Mouse (Mus musculus) left cerebral cortex, postnatal 14 days (tissue): ENCODE data around the gene Eddm3b. TPM values are rescaled to one million over a fixed set of nuclear protein-coding genes. Genes with fewer than 3 reads are reported as not detected.
"Not testable (repeated sequence)": the region's sequence is repeated elsewhere in the genome, so short reads cannot be mapped to it uniquely, and the experiment has no call there.

Source experiments
- DNase-seq, 2 experiments: peaks; one replicate each; pipeline ENCODE4 v3.0.0; 2021 to 2022; ENCODE audit warnings: low spot score in 2 of 2, mixed read lengths in 1 of 2
- intact Hi-C: fragments of 180-260 bp; cut with DNase I; formaldehyde crosslinking; loops from one replicate; pipeline ENCODE4 v1.15.1; 2025
- total RNA-seq, 2 experiments: library from RNA; stranded (reverse); gene quantifications; 2 replicates each; pipeline ENCODE4 v1.2.3; 2021

Gene Eddm3b
- total RNA-seq, 2 experiments from 2014 or later: not detected

- intact Hi-C loops: no loop called here
- no peak for DNase-seq
These were observed 18.1 kb downstream of the Eddm3b start for GRCm38 (mm10) chr14:51132372-51132771.

GRCm38 (mm10) chr14:51140342-51140741 lies 26.1 kb downstream of the Eddm3b start:
- intact Hi-C loops: no loop called here
- no peak for DNase-seq

GRCm38 (mm10) chr14:51142119-51142518 lies 27.9 kb downstream of the Eddm3b start:
- intact Hi-C loops: no loop called here
- no peak for DNase-seq

- intact Hi-C loops: no loop called here
These were observed 28.3 kb downstream of the Eddm3b start for GRCm38 (mm10) chr14:51142568-51142967.

GRCm38 (mm10) chr14:51143287-51143686 lies 29.1 kb downstream of the Eddm3b start:
- intact Hi-C loops: no loop called here
- DNase-seq: peak in 1 of 2 experiments; percentile 55

More at GRCm38 (mm10) chr14:51142568-51142967, 28.3 kb downstream of the Eddm3b start:
- no peak for DNase-seq

GRCm38 (mm10) chr14:51143937-51144336 lies 29.7 kb downstream of the Eddm3b start:
- no peak for DNase-seq
- intact Hi-C loops: no loop called here

- intact Hi-C loops: no loop called here
- DNase-seq: no peak
These were observed 30.2 kb downstream of the Eddm3b start for GRCm38 (mm10) chr14:51144451-51144850.

- intact Hi-C loops: no loop called here
- DNase-seq: no peak
These were observed 31.3 kb downstream of the Eddm3b start for GRCm38 (mm10) chr14:51145521-51145920.

- no peak for DNase-seq
- intact Hi-C loops: no loop called here
These were observed 32.5 kb downstream of the Eddm3b start, which contains the start of gene Rnase1 for GRCm38 (mm10) chr14:51146685-51147084. Gene Rnase1, minus strand, starts transcription at chr14:51146785.

- no peak for DNase-seq
- intact Hi-C loops: no loop called here
These were observed 33.8 kb downstream of the Eddm3b start for GRCm38 (mm10) chr14:51148006-51148405.

GRCm38 (mm10) chr14:51149164-51149563 lies 34.9 kb downstream of the Eddm3b start:
- DNase-seq: no peak
- intact Hi-C loops: no loop called here

GRCm38 (mm10) chr14:51150206-51150831 lies 36.1 kb downstream of the Eddm3b start:
- intact Hi-C loops: no loop called here

GRCm38 (mm10) chr14:51152249-51152870 lies 38.1 kb downstream of the Eddm3b start:
- DNase-seq: no peak
- intact Hi-C loops: no loop called here

More at GRCm38 (mm10) chr14:51150206-51150831, 36.1 kb downstream of the Eddm3b start:
- DNase-seq: no peak

- intact Hi-C loops: no loop called here
These were observed 42.0 kb downstream of the Eddm3b start for GRCm38 (mm10) chr14:51156056-51156735.

GRCm38 (mm10) chr14:51156736-51157068 lies 42.5 kb downstream of the Eddm3b start:
- intact Hi-C loops: no loop called here
- no peak for DNase-seq

More at GRCm38 (mm10) chr14:51156056-51156735, 42.0 kb downstream of the Eddm3b start:
- DNase-seq: no peak

GRCm38 (mm10) chr14:51157072-51157471 lies 42.8 kb downstream of the Eddm3b start:
- intact Hi-C loops: no loop called here
- DNase-seq: no peak

GRCm38 (mm10) chr14:51161976-51162375 lies 47.8 kb downstream of the Eddm3b start, which contains the start of gene Rnase2b:
Gene Rnase2b, plus strand, starts transcription at chr14:51162260.
- intact Hi-C loops, DNase-seq: not testable (repeated sequence)

- DNase-seq, intact Hi-C loops: not testable (repeated sequence)
These were observed 49.1 kb downstream of the Eddm3b start for GRCm38 (mm10) chr14:51163323-51163722.

GRCm38 (mm10) chr14:51165435-51165834 lies 51.2 kb downstream of the Eddm3b start:
- no peak for DNase-seq
- intact Hi-C loops: no loop called here

- intact Hi-C loops: no loop called here
- DNase-seq: no peak
These were observed 51.8 kb downstream of the Eddm3b start for GRCm38 (mm10) chr14:51166068-51166467.
